Mouse (Mus musculus) v-Abl transformed pro-B cells (cell line): ENCODE measurements around the gene Nfic.

Source experiments
- in situ Hi-C, 2 experiments: fragments of 400-800 bp; cut with MboI; formaldehyde crosslinking; loops; one replicate each; pipeline ENCODE4 v1.15.1; 2025; ENCODE audit not compliant: unreplicated experiment in 2 of 2

The Nfic gene

GRCm38 (mm10) chr10:81395127-81395526 lies 60.3 kb downstream of the Nfic start:
- in situ Hi-C loops = loop anchor here in 1 of 2 experiments (5.0 to 25.0 kb wide), 3 partner anchors 137 to 1242 kb away; partner anchors contain the start of gene Tdg

GRCm38 (mm10) chr10:81393456-81394063 lies 61.9 kb downstream of the Nfic start:
- in situ Hi-C loops = loop anchor here (5.0 to 25.0 kb wide), 4 partner anchors 59 to 1244 kb away; partner anchors contain the start of genes Gna11 (in 1 of the 2) and Tdg (in 1 of the 2)

GRCm38 (mm10) chr10:81392781-81393185 lies 62.7 kb downstream of the Nfic start, which contains the start of gene Smim24:
Gene Smim24, plus strand, starts transcription at chr10:81393051.
- in situ Hi-C loops = loop anchor here (5.0 to 25.0 kb wide), 4 partner anchors 60 to 1245 kb away; partner anchors contain the start of genes Gna11 (in 1 of the 2) and Tdg (in 1 of the 2)

- in situ Hi-C loops = loop anchor here (5.0 to 25.0 kb wide), 4 partner anchors 60 to 1245 kb away; partner anchors contain the start of genes Gna11 (in 1 of the 2) and Tdg (in 1 of the 2)
Measured at GRCm38 (mm10) chr10:81392270-81392669, 63.2 kb downstream of the Nfic start.

- in situ Hi-C loops = loop anchor here (5.0 to 25.0 kb wide), 4 partner anchors 62 to 1247 kb away; partner anchors contain the start of genes Gna11 (in 1 of the 2) and Tdg (in 1 of the 2)
Measured at GRCm38 (mm10) chr10:81390678-81390965, 64.8 kb downstream of the Nfic start.

GRCm38 (mm10) chr10:81389801-81390677 lies 65.4 kb downstream of the Nfic start:
- in situ Hi-C loops = loop anchor here (5.0 to 25.0 kb wide), 4 partner anchors 62 to 1247 kb away; partner anchors contain the start of genes Gna11 (in 1 of the 2) and Tdg (in 1 of the 2)

GRCm38 (mm10) chr10:81389373-81389772 lies 66.1 kb downstream of the Nfic start:
- in situ Hi-C loops = loop anchor here in 1 of 2 experiments (25.0 kb wide), 1 partner anchor 1248 kb away; the partner anchor contains the start of gene Tdg

- in situ Hi-C loops = loop anchor here in 1 of 2 experiments (25.0 kb wide), 1 partner anchor 1249 kb away; the partner anchor contains the start of gene Tdg
Measured at GRCm38 (mm10) chr10:81388505-81389055, 66.9 kb downstream of the Nfic start, which contains the start of gene Gm48552. Gene Gm48552, plus strand, starts transcription at chr10:81389005.

GRCm38 (mm10) chr10:81387716-81388115 lies 67.7 kb downstream of the Nfic start:
- in situ Hi-C loops = loop anchor here in 1 of 2 experiments (25.0 kb wide), 1 partner anchor 1250 kb away; the partner anchor contains the start of gene Tdg

- in situ Hi-C loops = loop anchor here in 1 of 2 experiments (25.0 kb wide), 1 partner anchor 1252 kb away; the partner anchor contains the start of gene Tdg
Measured at GRCm38 (mm10) chr10:81385603-81386306, 69.7 kb downstream of the Nfic start.

- in situ Hi-C loops = loop anchor here in 1 of 2 experiments (25.0 kb wide), 1 partner anchor 1253 kb away; the partner anchor contains the start of gene Tdg
Measured at GRCm38 (mm10) chr10:81384605-81384982, 70.8 kb downstream of the Nfic start.

GRCm38 (mm10) chr10:81383802-81384604 lies 71.4 kb downstream of the Nfic start, which contains the start of the genes Dohh and Gm48551:
Gene Dohh, plus strand, starts transcription at chr10:81384428.
Gene Gm48551, plus strand, starts transcription at chr10:81384466.
- in situ Hi-C loops = loop anchor here in 1 of 2 experiments (25.0 kb wide), 1 partner anchor 1253 kb away; the partner anchor contains the start of gene Tdg

- in situ Hi-C loops = loop anchor here in 1 of 2 experiments (25.0 kb wide), 1 partner anchor 1255 kb away; the partner anchor contains the start of gene Tdg
Measured at GRCm38 (mm10) chr10:81382039-81382438, 73.4 kb downstream of the Nfic start.

- in situ Hi-C loops = loop anchor here in 1 of 2 experiments (25.0 kb wide), 1 partner anchor 1257 kb away; the partner anchor contains the start of gene Tdg
Measured at GRCm38 (mm10) chr10:81379809-81380378, 75.5 kb downstream of the Nfic start.

GRCm38 (mm10) chr10:81379183-81379553 lies 76.3 kb downstream of the Nfic start:
- in situ Hi-C loops = loop anchor here in 1 of 2 experiments (25.0 kb wide), 1 partner anchor 1258 kb away; the partner anchor contains the start of gene Tdg

- in situ Hi-C loops = loop anchor here in 1 of 2 experiments (25.0 kb wide), 1 partner anchor 1259 kb away; the partner anchor contains the start of gene Tdg
Measured at GRCm38 (mm10) chr10:81378553-81379182, 76.8 kb downstream of the Nfic start.
